In the genomic region with DNA sequence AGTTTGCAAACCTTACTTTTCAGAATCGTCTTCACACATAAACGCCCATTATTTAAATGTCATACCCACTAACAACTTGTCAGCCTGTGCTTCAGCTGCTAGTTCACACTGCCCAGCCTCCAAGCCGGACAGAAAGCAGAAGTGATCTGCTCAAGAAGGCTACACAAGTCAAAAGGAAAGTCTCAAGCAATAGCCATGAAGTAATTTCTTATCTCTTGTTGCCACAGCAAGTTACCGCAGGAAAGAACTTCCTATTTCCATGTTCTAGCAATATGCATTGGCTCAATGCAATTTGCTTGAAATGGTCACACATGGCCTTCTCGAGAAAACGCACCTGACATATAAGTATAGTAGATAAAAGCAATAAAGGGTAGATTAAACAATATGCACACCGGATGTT, we compare ENCODE assay signal across 15 mouse cellular contexts. TPM values are rescaled to one million over a fixed set of nuclear protein-coding genes. Genes with fewer than 3 reads are reported as not detected.
DNase-seq lines count a peak whose midpoint lies in the region; ATAC-seq and TF ChIP-seq lines count a peak whose summit lies in the region.
"Had no signal": no experiment of that assay in that cellular context is flagged by ENCODE, and none has a peak within 500 bp of the region (broad histone marks: within the 10 kb centered on the region; RNA-seq: fewer than 3 reads in every experiment).

No protein-coding gene starts in this region.

- H3K4me3 ChIP-seq in lung, adult 2 months (replicated peaks; ENCODE audit: extremely low read depth, low read depth, low read length) = no peak overlapping the region
- H3K4me3 ChIP-seq in MEL (ENCODE audit: control insufficient read depth in 1 of 2, insufficient read depth in 1 of 2, low read depth in 2 of 2, low read length in 2 of 2) = no peak overlapping the region
- H3K4me3 ChIP-seq in liver, embryonic 16.5 days (ENCODE audit: low read depth, low read length) = peak overlapping the region; percentile 11; the same call in 1 of the 2 replicates
- H3K4me3 ChIP-seq: embryonic facial prominence, embryonic 15.5 days; forebrain, embryonic 15.5 days; heart, embryonic 15.5 days; hindbrain, embryonic 15.5 days; kidney, embryonic 15.5 days had no signal

- TF ChIP-seq CTCF in lung, adult 2 months (IDR thresholded peaks at IDR 0.05; ENCODE audit: insufficient read depth, low read length) = no peak
- TF ChIP-seq CTCF in MEL (IDR thresholded peaks at IDR 0.05 in 2 of 3, conservative IDR thresholded peaks at IDR 0.05 in 1 of 3; ENCODE audit: control insufficient read depth in 1 of 3, insufficient read depth in 1 of 3, low read depth in 2 of 3, low read length in 3 of 3, poor library complexity in 1 of 3, severe bottlenecking in 1 of 3) = no peak

- H3K4me2 ChIP-seq in liver, embryonic 16.5 days (ENCODE audit: low read depth, low read length) = no peak overlapping the region
- H3K4me2 ChIP-seq: embryonic facial prominence, embryonic 15.5 days; forebrain, embryonic 15.5 days; heart, embryonic 15.5 days; hindbrain, embryonic 15.5 days; kidney, embryonic 15.5 days had no signal

- H3K27ac ChIP-seq in MEL (ENCODE audit: control insufficient read depth, low read depth, low read length) = no peak overlapping the region
- H3K27ac ChIP-seq in liver, embryonic 16.5 days (ENCODE audit: low read length) = no peak overlapping the region
- H3K27ac ChIP-seq: embryonic facial prominence, embryonic 15.5 days; forebrain, embryonic 15.5 days; heart, embryonic 15.5 days; hindbrain, embryonic 15.5 days; kidney, embryonic 15.5 days had no signal

- peaks cover 0 to 3% of the 10 kb centered on the region in 2 experiments; a peak in 1 of 4 replicates for H3K36me3 ChIP-seq in MEL (ENCODE audit: control insufficient read depth in 1 of 2, insufficient read depth in 2 of 2, low read length in 2 of 2)
- no peaks in the 10 kb centered on the region for H3K36me3 ChIP-seq in liver, embryonic 16.5 days (ENCODE audit: control insufficient read depth, insufficient read depth)
- H3K36me3 ChIP-seq: embryonic facial prominence, embryonic 15.5 days; forebrain, embryonic 15.5 days; heart, embryonic 15.5 days; hindbrain, embryonic 15.5 days; kidney, embryonic 15.5 days had no signal

- H3K9me3 ChIP-seq in MEL (replicated peaks; ENCODE audit: insufficient read depth, low read length) = no peaks in the 10 kb centered on the region
- H3K9me3 ChIP-seq in liver, embryonic 16.5 days (replicated peaks; ENCODE audit: control insufficient read depth, low read length) = no peaks in the 10 kb centered on the region
- H3K9me3 ChIP-seq: embryonic facial prominence, embryonic 15.5 days; forebrain, embryonic 15.5 days; heart, embryonic 15.5 days; hindbrain, embryonic 15.5 days; kidney, embryonic 15.5 days had no signal

- peak; percentile 37; the same call in 1 of the 2 replicates for ATAC-seq in liver, embryonic 16.5 days (ENCODE audit: low read depth)
- ATAC-seq: forebrain, embryonic 15.5 days had no signal

- 70% methylated on average over 7 of the region's 7 CpGs for WGBS in lung, adult 2 months
- WGBS in liver, embryonic 16.5 days (ENCODE audit: insufficient replicate concordance) = 16% methylated on average over 7 of the region's 7 CpGs

- peak; percentile 24 to 36 for DNase-seq in lung, adult 18-20 months
- DNase-seq in lung, adult 2 months = no peak
- peak; percentile 55 for DNase-seq in MEL (ENCODE audit: low read depth, low spot score)
- DNase-seq in natural killer cell, adult 2 months (ENCODE audit: low spot score in 2 of 2) = peak; percentile 21 to 27
- DNase-seq in embryo, embryonic 10 days (ENCODE audit: low spot score) = no peak
- DNase-seq in frontal cortex, postnatal 25 days (ENCODE audit: low spot score in 2 of 2) = no peak
- DNase-seq in kidney, adult 18-20 months = no peak
- DNase-seq: cerebellum, postnatal 36 days; thymus, postnatal 25 days had no signal

- TF ChIP-seq EP300 in MEL (IDR thresholded peaks at IDR 0.05; ENCODE audit: low read depth in 1 of 2, low read length in 2 of 2) = peak in 1 of 2 experiments; percentile 54; a peak in 2 of 4 replicates

- no peak for TF ChIP-seq RAD21 in MEL (IDR thresholded peaks at IDR 0.05; ENCODE audit: low read depth, low read length)

- TF ChIP-seq POLR2A in lung, adult 2 months (IDR thresholded peaks at IDR 0.05; ENCODE audit: borderline replicate concordance, extremely low read depth, low read depth, low read length) = no peak
- TF ChIP-seq POLR2A in MEL (IDR thresholded peaks at IDR 0.05; ENCODE audit: control insufficient read depth in 1 of 2, insufficient read depth in 1 of 2, low read depth in 1 of 2, low read length in 2 of 2, poor library complexity in 1 of 2) = no peak

- no peaks in the 10 kb centered on the region for H3K79me2 ChIP-seq in MEL (ENCODE audit: control insufficient read depth, insufficient read depth, low read length, poor library complexity)

- H3K9ac ChIP-seq in MEL (ENCODE audit: control insufficient read depth, low read depth, low read length, poor library complexity, severe bottlenecking) = no peak overlapping the region
- H3K9ac ChIP-seq in liver, embryonic 16.5 days (ENCODE audit: low read depth, low read length) = no peak overlapping the region
- H3K9ac ChIP-seq: embryonic facial prominence, embryonic 15.5 days; forebrain, embryonic 15.5 days; heart, embryonic 15.5 days; hindbrain, embryonic 15.5 days; kidney, embryonic 15.5 days had no signal

- no peaks in the 10 kb centered on the region; a peak in 1 of 4 replicates for H3K27me3 ChIP-seq in MEL (ENCODE audit: control insufficient read depth in 1 of 2, insufficient read depth in 2 of 2, low read length in 2 of 2)
- no peaks in the 10 kb centered on the region for H3K27me3 ChIP-seq in liver, embryonic 16.5 days (ENCODE audit: control insufficient read depth, insufficient read depth, low read depth, low read length)
- H3K27me3 ChIP-seq: embryonic facial prominence, embryonic 15.5 days; forebrain, embryonic 15.5 days; heart, embryonic 15.5 days; hindbrain, embryonic 15.5 days; kidney, embryonic 15.5 days had no signal

- H3K4me1 ChIP-seq in lung, adult 2 months (ENCODE audit: control insufficient read depth, insufficient read depth, low read length) = no peaks in the 10 kb centered on the region
- H3K4me1 ChIP-seq in MEL (ENCODE audit: control insufficient read depth in 1 of 2, insufficient read depth in 2 of 2, low read length in 2 of 2) = no peaks in the 10 kb centered on the region
- H3K4me1 ChIP-seq in liver, embryonic 16.5 days (ENCODE audit: control insufficient read depth, low read depth, low read length) = no peaks in the 10 kb centered on the region
- H3K4me1 ChIP-seq: embryonic facial prominence, embryonic 15.5 days; forebrain, embryonic 15.5 days; heart, embryonic 15.5 days; hindbrain, embryonic 15.5 days; kidney, embryonic 15.5 days had no signal

TF ChIP-seq in MEL, 35 proteins besides CTCF, POLR2A, EP300 and RAD21:
- TF ChIP-seq TAL1 (IDR thresholded peaks at IDR 0.05; ENCODE audit: low read length) = peak; percentile 45
- no peak for TF ChIP-seq UBTF (IDR thresholded peaks at IDR 0.05; ENCODE audit: borderline replicate concordance, insufficient read depth, low read depth, low read length)
- TF ChIP-seq MEF2A (IDR thresholded peaks at IDR 0.05; ENCODE audit: extremely low read depth, insufficient replicate concordance, low read depth, low read length, poor library complexity, severe bottlenecking) = no peak
- no peak for TF ChIP-seq HCFC1 (IDR thresholded peaks at IDR 0.05; ENCODE audit: low read depth, low read length)
- TF ChIP-seq ZNF384 (IDR thresholded peaks at IDR 0.05; ENCODE audit: low read depth, low read length) = no peak
- TF ChIP-seq GATA1 (IDR thresholded peaks at IDR 0.05; ENCODE audit: low read depth, low read length) = peak; percentile 33; the same call in 1 of the 2 replicates
- no peak for TF ChIP-seq MXI1 (IDR thresholded peaks at IDR 0.05; ENCODE audit: low read depth, low read length)
- TF ChIP-seq MAZ (IDR thresholded peaks at IDR 0.05; ENCODE audit: low read depth, low read length) = no peak
TF ChIP-seq in MEL: peak in this region for 2.

RNA-seq across cellular contexts. Expression of gene Ipcef1, which starts 10.7 kb away (rescaled TPM):
- polyA plus RNA-seq in lung, adult 2 months (2012; rRNA removed) = 0.45 and 1.0 TPM in 2 replicates
- not detected in 2 replicates for total RNA-seq in MEL (2012; rRNA removed)
- polyA plus RNA-seq in MEL (2012; ENCODE audit: insufficient read depth in 1 of 2, insufficient read length in 2 of 2, low read depth in 1 of 2, low replicate concordance in 2 of 2, missing spikeins in 1 of 2) = not detected
- polyA plus RNA-seq in liver, embryonic 16.5 days (2015; fragmentation: Nextera tagmentation; extraction: Ambion mirVana) = 0.97 and 1.2 TPM in 2 replicates

Comparison
In these comparisons a context has a peak if more than half of its experiments do, and no peak if none do; other contexts are left out.
1. DNase-seq: peak in lung, adult 18-20 months (2 of 2), MEL (single experiment) and natural killer cell, adult 2 months (2 of 2); none in lung, adult 2 months (single experiment), embryo, embryonic 10 days (single experiment), frontal cortex, postnatal 25 days (0 of 2) and kidney, adult 18-20 months (single experiment).